Mouse (Mus musculus): Measurements from ENCODE around the gene Gm7137. TPM values are rescaled to one million over a fixed set of nuclear protein-coding genes. Genes with fewer than 3 reads are reported as not detected.
"Not testable (repeated sequence)": the region's sequence is repeated elsewhere in the genome, so short reads cannot be mapped to it uniquely, and the experiment has no call there.

Gm7137 gene
- total RNA-seq (2012; rRNA removed) (not detected in 2 replicates), polyA plus RNA-seq (2012; ENCODE audit: insufficient read depth in 1 of 2, insufficient read length in 2 of 2, low read depth in 1 of 2, low replicate concordance in 2 of 2, missing spikeins in 1 of 2) (not detected)

- not testable (repeated sequence) for H3K27ac ChIP-seq (ENCODE audit: control insufficient read depth, low read depth, low read length); H3K9me3 ChIP-seq (replicated peaks; ENCODE audit: insufficient read depth, low read length); H3K4me3 ChIP-seq (ENCODE audit: control insufficient read depth in 1 of 2, insufficient read depth in 1 of 2, low read depth in 2 of 2, low read length in 2 of 2); H3K79me2 ChIP-seq (ENCODE audit: control insufficient read depth, insufficient read depth, low read length, poor library complexity); H3K27me3 ChIP-seq (ENCODE audit: control insufficient read depth in 1 of 2, insufficient read depth in 2 of 2, low read length in 2 of 2); H3K4me1 ChIP-seq (ENCODE audit: control insufficient read depth in 1 of 2, insufficient read depth in 2 of 2, low read length in 2 of 2); H3K9ac ChIP-seq (ENCODE audit: control insufficient read depth, low read depth, low read length, poor library complexity, severe bottlenecking); H3K36me3 ChIP-seq (ENCODE audit: control insufficient read depth in 1 of 2, insufficient read depth in 2 of 2, low read length in 2 of 2); DNase-seq (ENCODE audit: low read depth, low spot score)
Observed at GRCm38 (mm10) chr10:77787876-77788275, at the start of gene Gm7137. Gm7137 (minus strand) TSS chr10:77788200.

GRCm38 (mm10) chr10:77835647-77836046, 47.6 kb upstream of the Gm7137 start, which contains the start of gene Krtap10-10:
Krtap10-10 (plus strand) TSS chr10:77835947.
- Histone ChIP-seq H3K27ac (ENCODE audit: control insufficient read depth, low read depth, low read length) (no peak within 1 kb of the TSS), H3K27me3 (ENCODE audit: control insufficient read depth in 1 of 2, insufficient read depth in 2 of 2, low read length in 2 of 2) (peaks cover 0 to 2% of the 10 kb centered on the region in 2 experiments; a peak in 1 of 4 replicates), H3K9me3 (replicated peaks; ENCODE audit: insufficient read depth, low read length) (no peaks in the 10 kb centered on the region), H3K4me1 (ENCODE audit: control insufficient read depth in 1 of 2, insufficient read depth in 2 of 2, low read length in 2 of 2) (no peaks in the 10 kb centered on the region), H3K4me3 (ENCODE audit: control insufficient read depth in 1 of 2, insufficient read depth in 1 of 2, low read depth in 2 of 2, low read length in 2 of 2) (no peak within 1 kb of the TSS), H3K79me2 (ENCODE audit: control insufficient read depth, insufficient read depth, low read length, poor library complexity) (no peaks in the 10 kb centered on the region), H3K36me3 (ENCODE audit: control insufficient read depth in 1 of 2, insufficient read depth in 2 of 2, low read length in 2 of 2) (no peaks in the 10 kb centered on the region), H3K9ac (ENCODE audit: control insufficient read depth, low read depth, low read length, poor library complexity, severe bottlenecking) (no peak within 1 kb of the TSS)
- TF ChIP-seq MAX (IDR thresholded peaks at IDR 0.05; ENCODE audit: low read length) (no peak), HCFC1 (IDR thresholded peaks at IDR 0.05; ENCODE audit: low read depth, low read length) (no peak), ZC3H11A (IDR thresholded peaks at IDR 0.05; ENCODE audit: low read depth, low read length) (no peak), USF1 (IDR thresholded peaks at IDR 0.05; ENCODE audit: low read depth, low read length) (no peak), MAZ (IDR thresholded peaks at IDR 0.05; ENCODE audit: low read depth, low read length) (no peak), ZNF384 (IDR thresholded peaks at IDR 0.05; ENCODE audit: low read depth, low read length) (no peak), TCF12 (IDR thresholded peaks at IDR 0.05; ENCODE audit: low read depth, low read length) (no peak), EP300 (IDR thresholded peaks at IDR 0.05; ENCODE audit: low read depth in 1 of 2, low read length in 2 of 2) (no peak), NRF1 (IDR thresholded peaks at IDR 0.05; ENCODE audit: insufficient read depth, low read depth, low read length, poor library complexity, severe bottlenecking) (no peak)
- no peak for DNase-seq (ENCODE audit: low read depth, low spot score)

GRCm38 (mm10) chr10:77826951-77827350, 39.0 kb upstream of the Gm7137 start, which contains the start of gene Krtap10-4:
Krtap10-4 (minus strand) TSS chr10:77827095.
- Histone ChIP-seq H3K79me2 (ENCODE audit: control insufficient read depth, insufficient read depth, low read length, poor library complexity) (no peaks in the 10 kb centered on the region), H3K27ac (ENCODE audit: control insufficient read depth, low read depth, low read length) (no peak within 1 kb of the TSS), H3K36me3 (ENCODE audit: control insufficient read depth in 1 of 2, insufficient read depth in 2 of 2, low read length in 2 of 2) (no peaks in the 10 kb centered on the region), H3K9ac (ENCODE audit: control insufficient read depth, low read depth, low read length, poor library complexity, severe bottlenecking) (no peak within 1 kb of the TSS), H3K4me3 (ENCODE audit: control insufficient read depth in 1 of 2, insufficient read depth in 1 of 2, low read depth in 2 of 2, low read length in 2 of 2) (no peak within 1 kb of the TSS), H3K4me1 (ENCODE audit: control insufficient read depth in 1 of 2, insufficient read depth in 2 of 2, low read length in 2 of 2) (no peaks in the 10 kb centered on the region), H3K9me3 (replicated peaks; ENCODE audit: insufficient read depth, low read length) (no peaks in the 10 kb centered on the region), H3K27me3 (ENCODE audit: control insufficient read depth in 1 of 2, insufficient read depth in 2 of 2, low read length in 2 of 2) (peaks cover 0 to 4% of the 10 kb centered on the region in 2 experiments; a peak in 2 of 4 replicates)
- no peak for TF ChIP-seq MEF2A (IDR thresholded peaks at IDR 0.05; ENCODE audit: extremely low read depth, insufficient replicate concordance, low read depth, low read length, poor library complexity, severe bottlenecking)
- TF ChIP-seq ZMIZ1 (IDR thresholded peaks at IDR 0.05; ENCODE audit: low read depth, low read length), result no peak
- TF ChIP-seq CHD1 (IDR thresholded peaks at IDR 0.05; ENCODE audit: low read depth, low read length), result no peak
- no peak for TF ChIP-seq ELF1 (IDR thresholded peaks at IDR 0.05; ENCODE audit: low read depth, low read length)
- no peak for TF ChIP-seq ZNF384 (IDR thresholded peaks at IDR 0.05; ENCODE audit: low read depth, low read length)
- TF ChIP-seq RAD21 (IDR thresholded peaks at IDR 0.05; ENCODE audit: low read depth, low read length), result no peak
- TF ChIP-seq BHLHE40 (IDR thresholded peaks at IDR 0.05; ENCODE audit: borderline replicate concordance, low read depth, low read length), result no peak
- no peak for TF ChIP-seq SMC3 (IDR thresholded peaks at IDR 0.05; ENCODE audit: low read depth, low read length)
- TF ChIP-seq GATA1 (IDR thresholded peaks at IDR 0.05; ENCODE audit: low read depth, low read length), result no peak
- no peak for TF ChIP-seq POLR2AphosphoS5 (IDR thresholded peaks at IDR 0.05; ENCODE audit: borderline replicate concordance, low read depth, low read length)
- no peak for DNase-seq (ENCODE audit: low read depth, low spot score)

Measured in MEL (cell line).